Mouse (Mus musculus): ENCODE measurements around the gene Arpc1b. TPM values are rescaled to one million over a fixed set of nuclear protein-coding genes. Genes with fewer than 3 reads are reported as not detected.
"Not testable (repeated sequence)": the region's sequence is repeated elsewhere in the genome, so short reads cannot be mapped to it uniquely, and the experiment has no call there.

Gene Arpc1b
- polyA plus RNA-seq, 1 experiment from 2014 or later = 313 TPM

GRCm38 (mm10) chr5:145089878-145090277, 24.1 kb upstream of the Arpc1b start:
- Histone ChIP-seq H3K27ac (no peak overlapping the region), H3K4me2 (no peak overlapping the region), H3K9ac (no peak overlapping the region), H3K36me3 (peaks cover 60% of the 10 kb centered on the region), H3K27me3 (no peaks in the 10 kb centered on the region), H3K4me3 (replicated peaks) (no peak overlapping the region), H3K9me3 (replicated peaks) (no peaks in the 10 kb centered on the region), H3K4me1 (peaks cover 4% of the 10 kb centered on the region)
- no peak for ATAC-seq (replicated peaks; ENCODE audit: low FRiP score)
- 92% methylated on average over 3 of the region's 3 CpGs for WGBS

DNA sequence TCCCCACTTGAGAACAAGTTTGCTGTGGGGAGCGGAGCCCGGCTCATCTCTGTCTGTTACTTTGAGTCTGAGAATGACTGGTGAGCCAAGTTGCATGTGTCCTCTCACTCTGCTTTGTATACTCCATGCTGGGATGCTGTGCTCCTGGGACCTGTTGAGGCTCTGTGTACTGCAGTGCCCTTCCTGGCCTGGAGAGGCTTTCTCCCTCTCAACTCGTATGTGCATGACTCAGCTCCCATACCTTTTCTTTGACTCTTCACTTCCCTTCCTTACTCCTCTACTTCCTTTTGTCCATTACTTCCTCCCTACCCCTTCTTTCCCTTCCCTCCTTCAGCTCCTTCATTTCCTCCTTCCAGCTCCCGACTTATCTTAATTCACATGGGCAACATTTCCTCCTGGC, 17.8 kb upstream of the Arpc1b start:
- Histone ChIP-seq H3K4me3 (replicated peaks) (no peak overlapping the region), H3K9ac (no peak overlapping the region), H3K27me3 (no peaks in the 10 kb centered on the region), H3K36me3 (peaks cover 99% of the 10 kb centered on the region), H3K9me3 (replicated peaks) (no peaks in the 10 kb centered on the region), H3K4me2 (no peak overlapping the region), H3K27ac (no peak overlapping the region), H3K4me1 (no peaks in the 10 kb centered on the region)
- ATAC-seq (replicated peaks; ENCODE audit: low FRiP score) = no peak
- WGBS = 82% methylated on average over 4 of the region's 4 CpGs

DNA sequence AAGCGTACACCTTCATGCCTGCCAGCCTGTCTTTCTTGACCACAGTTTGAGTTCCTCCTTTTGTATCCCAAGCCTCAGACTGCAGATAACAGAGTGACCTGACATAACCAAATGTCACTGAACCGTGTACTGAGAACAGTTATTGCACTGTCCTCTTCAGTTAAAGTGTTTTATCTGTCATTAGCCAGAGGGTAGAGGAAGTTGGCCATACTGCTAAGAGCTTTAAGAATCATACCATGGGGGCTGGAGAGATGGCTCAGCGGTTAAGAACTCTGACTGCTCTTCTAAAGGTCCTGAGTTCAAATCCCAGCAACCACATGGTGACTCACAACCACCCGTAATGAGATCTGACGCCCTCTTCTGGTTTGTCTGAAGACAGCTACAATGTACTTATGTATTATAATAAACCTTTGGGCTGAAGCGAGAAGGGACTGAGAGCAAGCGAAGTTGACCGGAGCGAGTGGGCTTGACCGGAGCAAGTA, 15.6 kb upstream of the Arpc1b start:
- no peak overlapping the region for H3K9ac ChIP-seq
- no peak overlapping the region for H3K27ac ChIP-seq
- no peak overlapping the region for H3K4me2 ChIP-seq
- no peak for ATAC-seq (replicated peaks; ENCODE audit: low FRiP score)
- no peak overlapping the region for H3K4me3 ChIP-seq (replicated peaks)
- H3K36me3 ChIP-seq = peaks cover 99% of the 10 kb centered on the region
- no peaks in the 10 kb centered on the region for H3K9me3 ChIP-seq (replicated peaks)
- 93% methylated on average over 10 of the region's 10 CpGs for WGBS
- H3K4me1 ChIP-seq = no peaks in the 10 kb centered on the region
- H3K27me3 ChIP-seq = no peaks in the 10 kb centered on the region

DNA sequence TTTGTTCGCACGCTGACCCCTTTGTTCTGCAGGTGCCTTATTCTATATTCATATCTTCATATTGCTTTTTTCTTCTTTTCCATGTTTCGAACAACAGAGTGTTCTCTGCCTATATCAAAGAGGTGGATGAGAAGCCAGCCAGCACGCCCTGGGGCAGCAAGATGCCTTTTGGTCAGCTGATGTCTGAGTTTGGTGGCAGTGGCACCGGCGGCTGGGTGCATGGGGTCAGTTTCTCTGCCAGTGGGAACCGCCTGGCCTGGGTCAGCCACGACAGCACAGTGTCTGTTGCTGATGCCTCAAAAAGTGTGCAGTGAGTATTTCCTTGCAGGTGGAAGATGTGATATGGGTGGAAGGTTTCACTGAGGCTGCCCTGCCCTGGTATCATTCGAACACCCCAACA, 13.1 kb upstream of the Arpc1b start:
- Histone ChIP-seq H3K9ac (no peak overlapping the region), H3K36me3 (peaks cover 99% of the 10 kb centered on the region), H3K27me3 (no peaks in the 10 kb centered on the region), H3K4me3 (replicated peaks) (no peak overlapping the region), H3K4me1 (no peaks in the 10 kb centered on the region), H3K9me3 (replicated peaks) (no peaks in the 10 kb centered on the region), H3K27ac (no peak overlapping the region), H3K4me2 (no peak overlapping the region)
- 95% methylated on average over 9 of the region's 9 CpGs for WGBS
- ATAC-seq (replicated peaks; ENCODE audit: low FRiP score) = no peak

GRCm38 (mm10) chr5:145101451-145101850, 12.6 kb upstream of the Arpc1b start:
- not testable (repeated sequence) for H3K27ac ChIP-seq; H3K27me3 ChIP-seq; H3K4me1 ChIP-seq; H3K9me3 ChIP-seq (replicated peaks); H3K4me3 ChIP-seq (replicated peaks); H3K4me2 ChIP-seq; ATAC-seq (replicated peaks; ENCODE audit: low FRiP score); H3K9ac ChIP-seq
- WGBS = 95% methylated on average over 11 of the region's 11 CpGs
- H3K36me3 ChIP-seq = peaks cover 99% of the 10 kb centered on the region

DNA sequence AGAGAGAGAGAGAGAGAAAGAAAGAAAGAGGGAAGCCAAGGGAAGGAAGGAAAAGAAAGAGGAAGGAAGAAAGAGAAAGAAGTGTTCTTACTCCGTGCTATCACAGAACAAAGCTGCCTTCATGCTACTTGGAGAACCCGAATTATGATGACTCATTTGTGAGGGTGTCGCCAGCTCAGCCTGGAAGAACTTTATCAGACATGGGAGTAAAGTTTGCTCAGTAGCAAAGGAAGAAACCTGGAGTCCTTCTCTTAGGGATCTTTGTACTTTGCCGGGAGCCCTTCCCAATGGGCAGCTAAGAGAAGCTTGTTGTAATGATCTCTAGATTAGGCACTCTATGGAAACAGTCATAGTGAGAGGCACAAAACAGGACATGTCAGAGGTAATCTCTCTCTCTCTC, 11.3 kb upstream of the Arpc1b start:
- H3K9ac ChIP-seq = no peak overlapping the region
- no peak overlapping the region for H3K4me2 ChIP-seq
- WGBS = 92% methylated on average over 4 of the region's 4 CpGs
- peaks cover 99% of the 10 kb centered on the region for H3K36me3 ChIP-seq
- H3K27me3 ChIP-seq = no peaks in the 10 kb centered on the region
- H3K9me3 ChIP-seq (replicated peaks) = no peaks in the 10 kb centered on the region
- ATAC-seq (replicated peaks; ENCODE audit: low FRiP score) = no peak
- no peaks in the 10 kb centered on the region for H3K4me1 ChIP-seq
- no peak overlapping the region for H3K4me3 ChIP-seq (replicated peaks)
- H3K27ac ChIP-seq = no peak overlapping the region

- H3K36me3 ChIP-seq = peaks cover 97% of the 10 kb centered on the region
- WGBS = 92% methylated on average over 9 of the region's 9 CpGs
- ATAC-seq (replicated peaks; ENCODE audit: low FRiP score) = no peak
- no peak overlapping the region for H3K27ac ChIP-seq
- no peak overlapping the region for H3K4me3 ChIP-seq (replicated peaks)
- no peak overlapping the region for H3K9ac ChIP-seq
- H3K4me2 ChIP-seq = no peak overlapping the region
- no peaks in the 10 kb centered on the region for H3K4me1 ChIP-seq
- H3K27me3 ChIP-seq = no peaks in the 10 kb centered on the region
- no peaks in the 10 kb centered on the region for H3K9me3 ChIP-seq (replicated peaks)
These were observed 9.7 kb upstream of the Arpc1b start for GRCm38 (mm10) chr5:145104328-145104727.

GRCm38 (mm10) chr5:145105694-145106275, 8.2 kb upstream of the Arpc1b start:
- WGBS = 88% methylated on average over 9 of the region's 9 CpGs
- no peak for ATAC-seq (replicated peaks; ENCODE audit: low FRiP score)
- Histone ChIP-seq H3K36me3 (peaks cover 97% of the 10 kb centered on the region), H3K4me2 (no peak overlapping the region), H3K9ac (no peak overlapping the region), H3K27ac (no peak overlapping the region), H3K4me3 (replicated peaks) (no peak overlapping the region), H3K9me3 (replicated peaks) (no peaks in the 10 kb centered on the region), H3K4me1 (no peaks in the 10 kb centered on the region), H3K27me3 (no peaks in the 10 kb centered on the region)

- Histone ChIP-seq H3K27me3 (no peaks in the 10 kb centered on the region), H3K27ac (no peak overlapping the region), H3K36me3 (peaks cover 58% of the 10 kb centered on the region), H3K9ac (no peak overlapping the region), H3K9me3 (replicated peaks) (no peaks in the 10 kb centered on the region), H3K4me3 (replicated peaks) (no peak overlapping the region), H3K4me1 (peaks cover 16% of the 10 kb centered on the region), H3K4me2 (no peak overlapping the region)
- ATAC-seq (replicated peaks; ENCODE audit: low FRiP score) = no peak
- WGBS = 88% methylated on average over 6 of the region's 6 CpGs
These were observed 3.6 kb upstream of the Arpc1b start for GRCm38 (mm10) chr5:145110401-145110800.

DNA sequence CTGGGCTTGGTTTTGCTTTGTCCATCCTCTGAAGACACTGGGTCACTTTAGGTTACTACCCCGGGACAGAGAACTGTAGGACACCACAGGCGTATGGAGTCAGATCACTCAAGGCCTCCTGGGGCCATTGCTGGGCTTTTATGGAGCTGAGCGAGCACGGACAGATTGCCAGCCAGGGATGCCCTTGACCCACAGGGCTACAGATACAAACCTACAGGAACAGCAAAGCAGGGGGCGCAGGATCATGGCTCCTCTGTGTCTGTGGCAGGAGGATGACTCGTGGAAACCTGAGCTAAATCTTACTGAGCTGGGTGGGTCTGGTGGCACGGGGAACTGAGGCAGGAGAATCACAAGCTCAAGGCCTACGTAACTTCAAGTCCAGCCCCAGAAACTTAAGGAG, 1.4 kb upstream of the Arpc1b start:
- Histone ChIP-seq H3K27ac (no peak overlapping the region), H3K4me2 (no peak overlapping the region), H3K9me3 (replicated peaks) (no peaks in the 10 kb centered on the region), H3K4me3 (replicated peaks) (no peak overlapping the region), H3K4me1 (peaks cover 36% of the 10 kb centered on the region), H3K27me3 (no peaks in the 10 kb centered on the region), H3K9ac (no peak overlapping the region), H3K36me3 (peaks cover 36% of the 10 kb centered on the region)
- no peak for ATAC-seq (replicated peaks; ENCODE audit: low FRiP score)
- WGBS = 75% methylated on average over 8 of the region's 8 CpGs

GRCm38 (mm10) chr5:145113416-145113815, 599 bp upstream of the Arpc1b start:
- 24% methylated on average over 2 of the region's 2 CpGs for WGBS
- Histone ChIP-seq H3K9me3 (replicated peaks) (no peaks in the 10 kb centered on the region), H3K27ac (no peak overlapping the region), H3K9ac (no peak overlapping the region; the same call in 1 of the 2 replicates), H3K4me2 (peak overlapping the region; percentile 87), H3K4me1 (peaks cover 43% of the 10 kb centered on the region), H3K36me3 (peaks cover 28% of the 10 kb centered on the region), H3K4me3 (replicated peaks) (peak overlapping the region; percentile 77), H3K27me3 (no peaks in the 10 kb centered on the region)
- ATAC-seq (replicated peaks; ENCODE audit: low FRiP score) = no peak

DNA sequence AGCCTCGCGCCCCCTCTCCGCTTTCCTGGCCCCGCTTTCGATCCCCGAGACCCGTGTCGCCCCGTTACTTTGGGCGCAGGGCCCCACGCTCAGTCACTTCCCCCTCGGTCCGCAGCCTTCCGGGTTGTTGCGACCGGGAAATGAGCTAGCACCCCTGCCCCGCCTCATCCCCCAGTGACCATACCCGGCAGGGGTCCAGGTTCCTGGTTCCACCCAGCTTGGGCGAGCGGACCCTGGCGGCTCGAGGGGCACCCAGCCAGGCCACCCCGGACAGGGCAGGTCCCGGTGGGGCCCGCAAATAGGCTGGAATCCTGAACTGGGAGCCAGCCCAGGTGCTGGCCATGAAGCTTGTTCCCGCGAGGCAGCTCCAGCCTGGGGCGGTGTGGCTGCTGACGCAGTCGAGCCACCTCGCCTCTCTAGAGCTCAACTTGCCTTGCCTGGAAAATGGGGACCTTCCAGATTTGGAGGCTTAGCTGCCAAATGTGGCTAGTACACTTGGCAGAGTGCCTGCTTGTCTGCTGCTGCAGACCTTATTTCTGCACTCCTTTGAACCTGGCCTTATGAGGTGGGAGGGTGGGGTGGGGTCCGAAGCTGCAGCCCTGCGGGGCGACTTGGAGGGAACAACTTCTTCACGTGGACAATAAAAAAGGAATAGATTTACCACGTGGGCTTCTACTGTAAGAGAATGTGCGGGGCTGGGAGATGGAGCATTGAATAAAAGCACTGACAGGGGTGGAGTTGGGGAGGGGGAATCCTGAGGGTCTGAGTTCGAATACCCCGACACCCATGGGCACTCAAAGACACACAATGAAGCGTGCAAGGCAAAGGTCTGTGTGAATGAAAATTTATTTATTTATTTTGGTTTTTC, 825 bp downstream of the Arpc1b start:
- WGBS = 12% methylated on average over 40 of the region's 40 CpGs
- peaks cover 18% of the 10 kb centered on the region for H3K36me3 ChIP-seq
- H3K27ac ChIP-seq = peak overlapping the region; percentile 48
- no peaks in the 10 kb centered on the region for H3K27me3 ChIP-seq
- H3K4me1 ChIP-seq = peaks cover 44% of the 10 kb centered on the region
- peak overlapping the region; percentile 87 for H3K4me2 ChIP-seq
- peak overlapping the region; percentile 68 for H3K9ac ChIP-seq
- ATAC-seq (replicated peaks; ENCODE audit: low FRiP score) = peak; percentile 20
- no peaks in the 10 kb centered on the region for H3K9me3 ChIP-seq (replicated peaks)
- H3K4me3 ChIP-seq (replicated peaks) = peak overlapping the region; percentile 77
